Mouse (Mus musculus): ENCODE data around the gene Pkd1l1. TPM values are rescaled to one million over a fixed set of nuclear protein-coding genes. Genes with fewer than 3 reads are reported as not detected.
A peak's percentile ranks its signal among the peaks of the same experiment; 100 is the strongest.

Gene Pkd1l1
- 0.06 and 0.16 TPM in 2 replicates for polyA plus RNA-seq (2015; fragmentation: Nextera tagmentation; extraction: Ambion mirVana)

- Histone ChIP-seq H3K4me1 (ENCODE audit: control insufficient read depth, insufficient read depth, low read length) (no peaks in the 10 kb centered on the region), H3K4me2 (ENCODE audit: low read depth, low read length) (no peak within 1 kb of the TSS), H3K4me3 (ENCODE audit: low read length) (no peak within 1 kb of the TSS), H3K27ac (ENCODE audit: low read length) (no peak within 1 kb of the TSS), H3K27me3 (ENCODE audit: control insufficient read depth, insufficient read depth, low read length) (no peaks in the 10 kb centered on the region), H3K9ac (ENCODE audit: low read length) (no peak within 1 kb of the TSS), H3K36me3 (ENCODE audit: control insufficient read depth, insufficient read depth) (no peaks in the 10 kb centered on the region), H3K9me3 (replicated peaks; ENCODE audit: control insufficient read depth, low read length) (no peaks in the 10 kb centered on the region)
- 65% methylated on average over 3 of the region's 3 CpGs for WGBS
- no peak for ATAC-seq (replicated peaks; ENCODE audit: extremely low read depth, insufficient read depth, low FRiP score)
These were observed at the start of gene Pkd1l1 for GRCm38 (mm10) chr11:8973166-8973565. TSS of gene Pkd1l1 (minus strand) at chr11:8973266.

GRCm38 (mm10) chr11:9020207-9020606 is 47.1 kb upstream of the Pkd1l1 start:
- no peak overlapping the region for H3K4me3 ChIP-seq (ENCODE audit: low read length)
- no peak for ATAC-seq (replicated peaks; ENCODE audit: extremely low read depth, insufficient read depth, low FRiP score)
- 86% methylated on average over 5 of the region's 5 CpGs for WGBS
- H3K27ac ChIP-seq (ENCODE audit: low read length), result no peak overlapping the region
- no peaks in the 10 kb centered on the region for H3K27me3 ChIP-seq (ENCODE audit: control insufficient read depth, insufficient read depth, low read length)
- no peaks in the 10 kb centered on the region for H3K4me1 ChIP-seq (ENCODE audit: control insufficient read depth, insufficient read depth, low read length)
- H3K9me3 ChIP-seq (replicated peaks; ENCODE audit: control insufficient read depth, low read length), result no peaks in the 10 kb centered on the region
- H3K36me3 ChIP-seq (ENCODE audit: control insufficient read depth, insufficient read depth), result no peaks in the 10 kb centered on the region
- H3K9ac ChIP-seq (ENCODE audit: low read length), result no peak overlapping the region
- H3K4me2 ChIP-seq (ENCODE audit: low read depth, low read length), result no peak overlapping the region

GRCm38 (mm10) chr11:9018491-9019267 is 45.6 kb upstream of the Pkd1l1 start:
- Histone ChIP-seq H3K4me3 (ENCODE audit: low read length) (no peak overlapping the region), H3K4me2 (ENCODE audit: low read depth, low read length) (no peak overlapping the region), H3K4me1 (ENCODE audit: control insufficient read depth, insufficient read depth, low read length) (no peaks in the 10 kb centered on the region), H3K9ac (ENCODE audit: low read length) (no peak overlapping the region), H3K27ac (ENCODE audit: low read length) (no peak overlapping the region), H3K36me3 (ENCODE audit: control insufficient read depth, insufficient read depth) (no peaks in the 10 kb centered on the region), H3K27me3 (ENCODE audit: control insufficient read depth, insufficient read depth, low read length) (no peaks in the 10 kb centered on the region), H3K9me3 (replicated peaks; ENCODE audit: control insufficient read depth, low read length) (no peaks in the 10 kb centered on the region)
- 62% methylated on average over 6 of the region's 6 CpGs for WGBS
- ATAC-seq (replicated peaks; ENCODE audit: extremely low read depth, insufficient read depth, low FRiP score), result no peak

GRCm38 (mm10) chr11:9014740-9015139 is 41.7 kb upstream of the Pkd1l1 start:
- WGBS, result 77% methylated on average over 3 of the region's 3 CpGs
- no peaks in the 10 kb centered on the region for H3K27me3 ChIP-seq (ENCODE audit: control insufficient read depth, insufficient read depth, low read length)
- no peak overlapping the region for H3K27ac ChIP-seq (ENCODE audit: low read length)
- H3K9ac ChIP-seq (ENCODE audit: low read length), result no peak overlapping the region
- H3K9me3 ChIP-seq (replicated peaks; ENCODE audit: control insufficient read depth, low read length), result no peaks in the 10 kb centered on the region
- no peak for ATAC-seq (replicated peaks; ENCODE audit: extremely low read depth, insufficient read depth, low FRiP score)
- H3K36me3 ChIP-seq (ENCODE audit: control insufficient read depth, insufficient read depth), result no peaks in the 10 kb centered on the region
- H3K4me2 ChIP-seq (ENCODE audit: low read depth, low read length), result no peak overlapping the region
- H3K4me1 ChIP-seq (ENCODE audit: control insufficient read depth, insufficient read depth, low read length), result peaks cover 6% of the 10 kb centered on the region
- H3K4me3 ChIP-seq (ENCODE audit: low read length), result no peak overlapping the region

- peak overlapping the region; percentile 90 for H3K27ac ChIP-seq (ENCODE audit: low read length)
- H3K27me3 ChIP-seq (ENCODE audit: control insufficient read depth, insufficient read depth, low read length), result no peaks in the 10 kb centered on the region
- H3K4me3 ChIP-seq (ENCODE audit: low read length), result peak overlapping the region; percentile 78
- peaks cover 11% of the 10 kb centered on the region for H3K4me1 ChIP-seq (ENCODE audit: control insufficient read depth, insufficient read depth, low read length)
- H3K9me3 ChIP-seq (replicated peaks; ENCODE audit: control insufficient read depth, low read length), result no peaks in the 10 kb centered on the region
- peaks cover 9% of the 10 kb centered on the region; the same call in 1 of the 2 replicates for H3K36me3 ChIP-seq (ENCODE audit: control insufficient read depth, insufficient read depth)
- peak overlapping the region; percentile 89 for H3K4me2 ChIP-seq (ENCODE audit: low read depth, low read length)
- H3K9ac ChIP-seq (ENCODE audit: low read length), result peak overlapping the region; percentile 89
- ATAC-seq (replicated peaks; ENCODE audit: extremely low read depth, insufficient read depth, low FRiP score), result peak; percentile 19; the same call in 1 of the 2 replicates
- WGBS, result 4% methylated on average over 3 of the region's 3 CpGs
These were observed 38.3 kb upstream of the Pkd1l1 start for GRCm38 (mm10) chr11:9011348-9011747.

GRCm38 (mm10) chr11:9010853-9011339 is 37.8 kb upstream of the Pkd1l1 start, which contains the start of gene Hus1:
TSS of gene Hus1 (minus strand) at chr11:9011191.
- Histone ChIP-seq H3K27ac (ENCODE audit: low read length) (peak within 1 kb of the TSS; percentile 90), H3K4me3 (ENCODE audit: low read length) (peak within 1 kb of the TSS; percentile 78), H3K27me3 (ENCODE audit: control insufficient read depth, insufficient read depth, low read length) (no peaks in the 10 kb centered on the region), H3K4me1 (ENCODE audit: control insufficient read depth, insufficient read depth, low read length) (peaks cover 11% of the 10 kb centered on the region), H3K36me3 (ENCODE audit: control insufficient read depth, insufficient read depth) (peaks cover 12% of the 10 kb centered on the region; the same call in 1 of the 2 replicates), H3K9ac (ENCODE audit: low read length) (peak within 1 kb of the TSS; percentile 89), H3K4me2 (ENCODE audit: low read depth, low read length) (peak within 1 kb of the TSS; percentile 89), H3K9me3 (replicated peaks; ENCODE audit: control insufficient read depth, low read length) (no peaks in the 10 kb centered on the region)
- WGBS, result under 1% methylated on average over 43 of the region's 43 CpGs
- ATAC-seq (replicated peaks; ENCODE audit: extremely low read depth, insufficient read depth, low FRiP score), result peak; percentile 97

- H3K27ac ChIP-seq (ENCODE audit: low read length), result peak overlapping the region; percentile 90
- H3K9me3 ChIP-seq (replicated peaks; ENCODE audit: control insufficient read depth, low read length), result no peaks in the 10 kb centered on the region
- H3K4me3 ChIP-seq (ENCODE audit: low read length), result peak overlapping the region; percentile 78
- peak; percentile 59; the same call in 1 of the 2 replicates for ATAC-seq (replicated peaks; ENCODE audit: extremely low read depth, insufficient read depth, low FRiP score)
- H3K36me3 ChIP-seq (ENCODE audit: control insufficient read depth, insufficient read depth), result peaks cover 16% of the 10 kb centered on the region
- peak overlapping the region; percentile 89 for H3K4me2 ChIP-seq (ENCODE audit: low read depth, low read length)
- H3K4me1 ChIP-seq (ENCODE audit: control insufficient read depth, insufficient read depth, low read length), result peaks cover 11% of the 10 kb centered on the region
- 0% methylated on average over 7 of the region's 7 CpGs for WGBS
- peak overlapping the region; percentile 89 for H3K9ac ChIP-seq (ENCODE audit: low read length)
- no peaks in the 10 kb centered on the region for H3K27me3 ChIP-seq (ENCODE audit: control insufficient read depth, insufficient read depth, low read length)
These were observed 37.4 kb upstream of the Pkd1l1 start for GRCm38 (mm10) chr11:9010416-9010815.

- ATAC-seq (replicated peaks; ENCODE audit: extremely low read depth, insufficient read depth, low FRiP score), result no peak
- H3K27me3 ChIP-seq (ENCODE audit: control insufficient read depth, insufficient read depth, low read length), result no peaks in the 10 kb centered on the region
- no peak overlapping the region for H3K27ac ChIP-seq (ENCODE audit: low read length)
These were observed 35.7 kb upstream of the Pkd1l1 start for GRCm38 (mm10) chr11:9008761-9009160.

GRCm38 (mm10) chr11:8988084-8988483 is 15.0 kb upstream of the Pkd1l1 start:
- Histone ChIP-seq H3K4me2 (ENCODE audit: low read depth, low read length) (no peak overlapping the region), H3K27me3 (ENCODE audit: control insufficient read depth, insufficient read depth, low read length) (no peaks in the 10 kb centered on the region), H3K36me3 (ENCODE audit: control insufficient read depth, insufficient read depth) (peaks cover 19% of the 10 kb centered on the region), H3K4me3 (ENCODE audit: low read length) (no peak overlapping the region), H3K4me1 (ENCODE audit: control insufficient read depth, insufficient read depth, low read length) (0 out of 2 replicates have a peak, but pooled peaks cover 2% of the 10 kb centered on the region), H3K9ac (ENCODE audit: low read length) (no peak overlapping the region), H3K9me3 (replicated peaks; ENCODE audit: control insufficient read depth, low read length) (peaks cover 7% of the 10 kb centered on the region), H3K27ac (ENCODE audit: low read length) (no peak overlapping the region)
- no peak for ATAC-seq (replicated peaks; ENCODE audit: extremely low read depth, insufficient read depth, low FRiP score)
- WGBS, result 65% methylated on average over 4 of the region's 4 CpGs

More at GRCm38 (mm10) chr11:9008761-9009160, 35.7 kb upstream of the Pkd1l1 start:
- Histone ChIP-seq H3K9ac (ENCODE audit: low read length) (no peak overlapping the region), H3K4me1 (ENCODE audit: control insufficient read depth, insufficient read depth, low read length) (peaks cover 11% of the 10 kb centered on the region), H3K9me3 (replicated peaks; ENCODE audit: control insufficient read depth, low read length) (no peaks in the 10 kb centered on the region), H3K36me3 (ENCODE audit: control insufficient read depth, insufficient read depth) (peaks cover 31% of the 10 kb centered on the region), H3K4me3 (ENCODE audit: low read length) (no peak overlapping the region), H3K4me2 (ENCODE audit: low read depth, low read length) (no peak overlapping the region)
- WGBS, result 96% methylated on average over 5 of the region's 5 CpGs

All from heart, embryonic 16.5 days (tissue).